Mouse (Mus musculus) small intestine, adult 2 months (tissue): ENCODE data around the gene Usp2.

Experiments used
- CTCF ChIP-seq: fragments of 200-500 bp; IDR thresholded peaks from 2 replicates; pipeline ENCODE4 v1.5.1; 2012; ENCODE audit warnings: low read depth, mild to moderate bottlenecking, control low read depth, inconsistent platforms, low read length, moderate library complexity, mixed read lengths; ENCODE audit not compliant: insufficient replicate concordance, insufficient read length; ENCODE audit errors: extremely low read depth
- POLR2A ChIP-seq: fragments of 200-500 bp; IDR thresholded peaks from 2 replicates; pipeline ENCODE4 v1.6.1; 2012; ENCODE audit warnings: low read depth, mild to moderate bottlenecking, control low read depth, inconsistent platforms, low read length, moderate library complexity

- TF ChIP-seq POLR2A (no peak), CTCF (no peak)
These were observed 1.1 kb downstream of the Usp2 start for GRCm38 (mm10) chr9:44067960-44068330.
